Mouse (Mus musculus) CD4-positive helper T cell, adult 2 months (primary cell): ENCODE results near the gene Emp3.
A peak's percentile ranks its signal among the peaks of the same experiment; 100 is the strongest.

ENCODE experiments used
- DNase-seq: peaks from one replicate; pipeline ENCODE4 v3.0.0-alpha.2; 2012; ENCODE audit warnings: low read depth, missing footprints, low spot score

Emp3 gene

GRCm38 (mm10) chr7:45870282-45871058, 50.7 kb downstream of the Emp3 start:
- DNase-seq: peak; percentile 38

- DNase-seq: no peak
These were observed 51.4 kb downstream of the Emp3 start for GRCm38 (mm10) chr7:45869787-45870186.

- no peak for DNase-seq
These were observed 52.0 kb downstream of the Emp3 start for GRCm38 (mm10) chr7:45869107-45869670.
